Mouse (Mus musculus): ENCODE results near the gene Alox12b. TPM values are rescaled to one million over a fixed set of nuclear protein-coding genes. Genes with fewer than 3 reads are reported as not detected.

Gene Alox12b
- total RNA-seq, 1 experiment from 2014 or later, result not detected

GRCm38 (mm10) chr11:69153831-69154230, 3.0 kb upstream of the Alox12b start:
- ATAC-seq (ENCODE audit: extremely low read depth, insufficient number of reproducible peaks, low FRiP score, poor library complexity, severe bottlenecking), result no peak

DNA sequence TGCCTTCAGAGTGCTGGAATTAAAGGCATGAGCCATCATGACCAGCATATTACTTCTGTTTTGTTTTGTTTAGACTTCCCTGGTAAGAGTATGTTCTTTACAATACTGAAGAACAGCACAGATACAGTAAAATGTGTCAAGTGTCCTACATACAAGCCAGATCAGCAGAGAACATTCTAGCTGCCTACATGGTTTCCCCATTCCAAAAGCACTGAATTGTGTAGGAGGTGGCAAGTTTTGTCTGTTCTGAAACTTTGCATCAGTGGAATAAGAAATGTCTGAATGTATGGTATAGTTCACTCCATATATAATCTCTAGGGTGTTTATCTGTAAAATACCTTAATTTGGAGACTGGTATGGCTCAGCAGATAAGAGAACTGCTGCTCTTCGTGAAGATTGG, 1.4 kb upstream of the Alox12b start:
- no peak for ATAC-seq (ENCODE audit: extremely low read depth, insufficient number of reproducible peaks, low FRiP score, poor library complexity, severe bottlenecking)

GRCm38 (mm10) chr11:69169313-69169712, 12.5 kb downstream of the Alox12b start:
- no peak for ATAC-seq (ENCODE audit: extremely low read depth, insufficient number of reproducible peaks, low FRiP score, poor library complexity, severe bottlenecking)

DNA sequence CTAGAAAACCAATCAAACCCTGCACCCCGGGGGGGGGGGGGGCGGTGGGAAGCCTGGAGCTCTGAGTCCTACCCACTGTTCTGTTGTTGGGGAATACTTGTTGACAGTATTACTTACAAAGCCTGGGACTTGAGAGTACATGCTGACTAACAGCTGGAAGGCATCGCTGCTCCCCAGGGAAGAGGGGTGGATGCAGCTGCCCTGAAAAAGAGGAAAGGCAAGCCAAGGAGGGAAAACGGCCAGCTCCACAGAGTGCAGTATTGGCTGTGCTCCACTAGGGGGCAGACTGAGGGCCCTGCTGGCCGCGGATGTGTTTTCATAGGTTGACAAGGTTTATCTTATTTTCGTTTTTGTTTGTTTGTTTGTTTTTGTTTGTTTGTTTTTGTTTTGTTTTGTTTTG, 14.8 kb downstream of the Alox12b start:
- no peak for ATAC-seq (ENCODE audit: extremely low read depth, insufficient number of reproducible peaks, low FRiP score, poor library complexity, severe bottlenecking)

- ATAC-seq (ENCODE audit: extremely low read depth, insufficient number of reproducible peaks, low FRiP score, poor library complexity, severe bottlenecking), result no peak
Observed at GRCm38 (mm10) chr11:69172606-69173005, 15.8 kb downstream of the Alox12b start.

- no peak for ATAC-seq (ENCODE audit: extremely low read depth, insufficient number of reproducible peaks, low FRiP score, poor library complexity, severe bottlenecking)
Observed at GRCm38 (mm10) chr11:69174722-69175121, 17.9 kb downstream of the Alox12b start.

- no peak for ATAC-seq (ENCODE audit: extremely low read depth, insufficient number of reproducible peaks, low FRiP score, poor library complexity, severe bottlenecking)
Observed at GRCm38 (mm10) chr11:69178525-69178924, 21.7 kb downstream of the Alox12b start.

DNA sequence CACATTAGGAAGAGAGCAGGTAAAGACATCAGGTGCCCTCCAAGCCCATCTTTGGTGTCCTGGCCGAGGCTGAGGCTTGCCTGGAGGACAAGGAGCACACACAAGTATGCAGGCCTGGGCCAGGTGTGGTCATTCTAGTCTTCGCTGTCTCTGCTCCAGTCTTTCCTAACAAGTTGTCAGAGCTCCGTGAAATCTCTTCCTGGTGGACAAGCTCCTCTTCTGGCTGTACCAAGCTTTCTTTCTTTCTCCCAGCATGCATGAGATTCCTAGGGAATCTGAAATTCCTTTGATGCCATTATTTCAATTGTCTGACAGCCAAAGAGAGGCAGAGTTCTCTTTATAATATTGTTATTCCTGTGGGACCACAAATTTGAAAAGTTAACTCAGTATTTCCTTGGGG, 22.7 kb downstream of the Alox12b start:
- ATAC-seq (ENCODE audit: extremely low read depth, insufficient number of reproducible peaks, low FRiP score, poor library complexity, severe bottlenecking), result no peak

DNA sequence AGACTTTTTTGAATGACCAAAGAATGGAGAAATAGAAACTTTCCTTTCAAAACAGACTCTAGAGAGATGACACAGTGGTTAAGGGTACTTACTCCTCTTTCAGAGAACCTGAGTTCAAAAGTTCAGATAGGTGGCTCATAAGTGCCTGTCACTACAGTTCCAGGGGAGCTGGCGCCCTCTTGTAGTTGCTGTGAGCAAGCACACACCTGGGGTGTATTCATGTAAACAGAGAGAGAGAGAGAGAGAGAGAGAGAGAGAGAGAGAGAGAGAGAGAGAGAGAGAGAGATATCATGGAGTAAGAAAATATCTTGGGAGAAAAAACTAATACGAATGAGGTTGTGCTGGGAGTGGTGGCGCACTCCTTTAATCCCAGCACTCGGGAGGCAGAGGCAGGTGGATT, 23.3 kb downstream of the Alox12b start:
- no peak for ATAC-seq (ENCODE audit: extremely low read depth, insufficient number of reproducible peaks, low FRiP score, poor library complexity, severe bottlenecking)

GRCm38 (mm10) chr11:69185031-69185430, 28.2 kb downstream of the Alox12b start:
- ATAC-seq (ENCODE audit: extremely low read depth, insufficient number of reproducible peaks, low FRiP score, poor library complexity, severe bottlenecking), result no peak

GRCm38 (mm10) chr11:69185936-69186335, 29.1 kb downstream of the Alox12b start:
- ATAC-seq (ENCODE audit: extremely low read depth, insufficient number of reproducible peaks, low FRiP score, poor library complexity, severe bottlenecking), result no peak

GRCm38 (mm10) chr11:69192840-69193239, 36.1 kb downstream of the Alox12b start:
- ATAC-seq (ENCODE audit: extremely low read depth, insufficient number of reproducible peaks, low FRiP score, poor library complexity, severe bottlenecking), result no peak

DNA sequence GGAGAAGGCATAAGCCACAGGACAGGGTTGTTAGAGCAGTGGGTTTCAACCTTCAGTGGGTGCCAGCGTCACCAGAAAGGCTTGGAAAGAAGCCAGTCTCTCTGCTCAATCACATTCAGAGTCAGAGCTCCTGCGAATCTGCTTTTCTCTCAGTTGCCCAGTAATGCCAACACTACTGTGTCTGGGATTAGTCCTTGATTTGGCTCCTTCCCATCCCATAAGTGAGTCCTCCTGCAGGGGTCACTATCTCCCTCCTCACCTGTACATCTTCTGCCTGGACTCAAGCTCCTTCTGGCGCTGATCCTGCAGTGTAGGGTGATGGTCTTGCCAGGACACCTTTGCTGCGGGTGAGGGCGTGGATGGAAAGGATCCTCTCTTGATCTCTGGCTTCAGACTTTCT, 40.0 kb downstream of the Alox12b start:
- no peak for ATAC-seq (ENCODE audit: extremely low read depth, insufficient number of reproducible peaks, low FRiP score, poor library complexity, severe bottlenecking)

DNA sequence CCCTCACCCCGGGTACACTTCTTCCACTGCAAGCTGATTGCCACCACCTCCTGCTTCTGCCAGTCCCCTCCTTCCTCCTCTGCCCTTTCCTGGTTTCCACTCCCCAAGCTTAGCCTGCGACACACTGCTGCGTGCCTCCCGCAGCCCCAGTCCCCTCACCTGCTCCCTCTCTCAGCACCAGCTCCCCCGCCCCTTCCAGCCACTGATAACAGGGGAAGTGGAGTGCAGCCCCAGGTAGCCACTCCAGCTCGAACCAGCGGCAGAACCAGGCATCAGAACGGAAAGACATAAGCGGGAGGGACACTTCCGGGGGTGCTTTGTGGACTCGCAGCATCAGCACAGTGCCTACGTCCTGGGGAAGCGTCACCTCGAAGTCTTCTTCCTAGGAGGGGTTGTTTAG, 40.4 kb downstream of the Alox12b start:
- ATAC-seq (ENCODE audit: extremely low read depth, insufficient number of reproducible peaks, low FRiP score, poor library complexity, severe bottlenecking), result no peak

DNA sequence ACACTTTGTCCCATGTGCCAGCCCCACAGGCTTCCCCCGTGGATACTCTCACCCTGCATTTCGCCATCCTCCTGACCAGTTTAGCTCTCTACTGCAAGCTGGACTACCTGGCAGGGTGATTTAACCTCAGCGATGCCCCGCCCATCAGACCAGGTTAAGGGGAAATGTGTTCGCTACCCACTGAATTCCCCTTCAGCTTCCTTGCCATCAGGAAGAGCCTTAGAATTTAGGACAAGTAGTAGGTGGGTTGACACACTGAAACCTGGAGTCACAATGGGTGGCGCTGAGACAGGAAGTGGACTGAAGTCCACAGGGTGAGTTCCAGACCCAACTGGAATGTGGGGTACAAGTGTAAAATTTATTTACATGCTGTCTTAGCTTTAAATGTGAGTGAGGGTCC, 41.0 kb downstream of the Alox12b start, which contains the start of gene Alox8:
Gene Alox8, minus strand, starts transcription at position 101 of the 400 bp plus-strand sequence.
- ATAC-seq (ENCODE audit: extremely low read depth, insufficient number of reproducible peaks, low FRiP score, poor library complexity, severe bottlenecking), result no peak

- ATAC-seq (ENCODE audit: extremely low read depth, insufficient number of reproducible peaks, low FRiP score, poor library complexity, severe bottlenecking), result no peak
Observed at GRCm38 (mm10) chr11:69199251-69199650, 42.5 kb downstream of the Alox12b start.

- ATAC-seq (ENCODE audit: extremely low read depth, insufficient number of reproducible peaks, low FRiP score, poor library complexity, severe bottlenecking), result no peak
Observed at GRCm38 (mm10) chr11:69200231-69200630, 43.4 kb downstream of the Alox12b start.

- ATAC-seq (ENCODE audit: extremely low read depth, insufficient number of reproducible peaks, low FRiP score, poor library complexity, severe bottlenecking), result no peak
Observed at GRCm38 (mm10) chr11:69202469-69203230, 45.9 kb downstream of the Alox12b start.

DNA sequence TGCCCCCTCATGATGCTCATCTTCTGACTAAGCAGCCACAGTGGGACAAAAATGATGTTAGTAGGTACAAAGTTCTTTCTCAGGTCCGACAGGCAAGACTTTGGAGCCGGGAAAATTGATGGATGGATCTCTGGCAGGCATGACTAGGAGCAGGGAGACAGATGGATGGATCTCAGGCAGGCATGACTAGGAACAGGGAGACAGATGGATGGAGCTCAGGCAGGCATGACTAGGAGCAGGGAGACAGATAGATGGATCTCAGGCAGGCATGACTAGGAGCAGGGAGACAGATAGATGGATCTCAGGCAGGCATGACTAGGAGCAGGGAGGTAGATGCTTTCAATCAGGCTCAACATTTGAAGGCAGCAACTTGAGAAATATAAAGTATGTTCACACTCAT, 54.6 kb downstream of the Alox12b start:
- no peak for ATAC-seq (ENCODE audit: extremely low read depth, insufficient number of reproducible peaks, low FRiP score, poor library complexity, severe bottlenecking)

GRCm38 (mm10) chr11:69217411-69217810, 60.6 kb downstream of the Alox12b start:
- no peak for ATAC-seq (ENCODE audit: extremely low read depth, insufficient number of reproducible peaks, low FRiP score, poor library complexity, severe bottlenecking)

GRCm38 (mm10) chr11:69218661-69219060, 61.9 kb downstream of the Alox12b start:
- ATAC-seq (ENCODE audit: extremely low read depth, insufficient number of reproducible peaks, low FRiP score, poor library complexity, severe bottlenecking), result no peak

Measured in neutrophil, adult 5-6 weeks (primary cell).